Comparison of ENCODE assay signal across 21 mouse cellular contexts in the genomic region with DNA sequence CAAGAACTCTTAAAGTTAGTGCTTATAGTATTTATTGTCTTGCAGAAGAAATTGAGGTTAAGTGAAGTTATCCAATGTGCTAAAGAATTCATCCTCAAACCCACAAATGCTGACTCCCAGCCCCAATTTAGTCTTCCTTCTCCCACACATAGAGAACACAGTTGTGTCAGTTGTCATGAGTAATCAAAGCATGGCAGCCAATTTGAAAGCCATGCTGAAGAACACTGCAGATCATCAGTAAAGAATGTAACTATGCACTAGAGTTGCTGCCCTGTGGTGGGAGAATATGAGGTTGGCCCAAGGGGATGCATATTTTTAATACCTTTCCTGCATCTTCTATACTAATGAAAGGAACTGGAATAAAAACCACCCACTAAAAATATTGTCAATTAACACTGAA.
DNase-seq lines count a peak whose midpoint lies in the region; ATAC-seq lines count a peak whose summit lies in the region.
"Had no signal": no experiment of that assay in that cellular context is flagged by ENCODE, and none has a peak within 500 bp of the region (broad histone marks: within the 10 kb centered on the region; RNA-seq: fewer than 3 reads in every experiment).

No protein-coding gene starts in this region.

- DNase-seq in heart, adult 11 months = peak; percentile 39
- no peak for DNase-seq in heart, adult 8-10 months (ENCODE audit: low spot score)
- DNase-seq in Muller cell, postnatal 12 days (ENCODE audit: inconsistent ontology term) = peak; percentile 88
- peak; percentile 24 for DNase-seq in brain, adult 2 months (ENCODE audit: low read depth, low spot score)
- no peak for DNase-seq in adrenal gland, adult 2 months
- DNase-seq in thymus, postnatal 10 days (ENCODE audit: low spot score in 2 of 2) = no peak
- DNase-seq: adrenal gland, postnatal 10 days; adrenal gland, postnatal 25 days; cerebellum, adult 11 months; cerebellum, adult 18-20 months; cerebellum, adult 8-10 months; cerebellum, adult 9-11 months; cerebellum, postnatal 14 days; cerebellum, postnatal 36 days; embryo, embryonic 11 days had no signal

- ATAC-seq in cerebellum, adult (ENCODE audit: insufficient number of reproducible peaks, low FRiP score, low TSS enrichment) = no peak
- ATAC-seq: activated CD4-positive, CD25-positive, alpha-beta regulatory T cell, adult 4 months; CD4-positive, CD25-positive, alpha-beta regulatory T cell, adult 4 months; forebrain, embryonic 14.5 days; forebrain, embryonic 16.5 days; Patski had no signal

Comparison
In these comparisons a context has a peak if more than half of its experiments do, and no peak if none do; other contexts are left out.
1. DNase-seq: peak in heart, adult 11 months (single experiment), Muller cell, postnatal 12 days (single experiment) and brain, adult 2 months (single experiment); none in heart, adult 8-10 months (single experiment), adrenal gland, adult 2 months (single experiment) and thymus, postnatal 10 days (0 of 2).